ENCODE assay signal across 8 mouse cellular contexts in the genomic region with DNA sequence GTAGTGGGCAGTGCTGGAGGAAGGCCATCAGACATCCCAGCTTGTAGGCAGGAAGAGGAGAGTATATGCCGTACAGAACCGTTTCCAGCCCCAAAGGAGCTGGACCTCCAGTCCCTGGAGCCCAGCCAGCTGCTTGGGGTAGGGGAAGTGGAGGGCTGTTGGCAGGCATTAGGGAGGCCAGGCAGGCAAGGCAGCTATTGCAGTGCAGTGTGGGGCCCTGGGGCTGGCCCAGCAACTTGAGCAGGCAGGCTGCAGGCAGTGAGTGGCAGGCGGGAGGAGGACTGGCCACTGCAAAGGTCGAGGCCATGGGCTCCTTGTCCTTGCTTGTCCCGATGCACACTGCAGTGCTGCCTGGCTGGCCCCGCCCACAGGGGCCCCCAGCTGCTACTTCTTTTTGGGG. TPM values are rescaled to one million over a fixed set of nuclear protein-coding genes. Genes with fewer than 3 reads are reported as not detected.
A peak's percentile ranks its signal among the peaks of the same experiment; 100 is the strongest.
DNase-seq lines count a peak whose midpoint lies in the region; ATAC-seq lines count a peak whose summit lies in the region.

No protein-coding gene starts in this region.

- no peak overlapping the region for H3K27ac ChIP-seq in hindbrain, embryonic 13.5 days
- H3K27ac ChIP-seq in hindbrain, embryonic 12.5 days = no peak overlapping the region
- peak overlapping the region; percentile 12; the same call in 1 of the 2 replicates for H3K27ac ChIP-seq in embryonic facial prominence, embryonic 13.5 days
- H3K27ac ChIP-seq in midbrain, embryonic 13.5 days = no peak overlapping the region

- no peak overlapping the region for H3K4me2 ChIP-seq in hindbrain, embryonic 13.5 days
- no peak overlapping the region for H3K4me2 ChIP-seq in hindbrain, embryonic 12.5 days (replicated peaks)
- H3K4me2 ChIP-seq in embryonic facial prominence, embryonic 13.5 days = peak overlapping the region; percentile 12; the same call in 1 of the 2 replicates
- H3K4me2 ChIP-seq in midbrain, embryonic 13.5 days (replicated peaks) = no peak overlapping the region

- peaks cover 14% of the 10 kb centered on the region; the same call in 1 of the 2 replicates for H3K4me1 ChIP-seq in hindbrain, embryonic 13.5 days (replicated peaks)
- no peaks in the 10 kb centered on the region; the same call in 1 of the 2 replicates for H3K4me1 ChIP-seq in hindbrain, embryonic 12.5 days
- H3K4me1 ChIP-seq in embryonic facial prominence, embryonic 13.5 days = peaks cover 19% of the 10 kb centered on the region
- peaks cover 7% of the 10 kb centered on the region; the same call in 1 of the 2 replicates for H3K4me1 ChIP-seq in midbrain, embryonic 13.5 days (replicated peaks)

- H3K4me3 ChIP-seq in hindbrain, embryonic 13.5 days = no peak overlapping the region
- H3K4me3 ChIP-seq in hindbrain, embryonic 12.5 days = no peak overlapping the region
- H3K4me3 ChIP-seq in embryonic facial prominence, embryonic 13.5 days = no peak overlapping the region
- no peak overlapping the region for H3K4me3 ChIP-seq in midbrain, embryonic 13.5 days (replicated peaks)

- WGBS in hindbrain, embryonic 13.5 days = 33% methylated on average over 6 of the region's 6 CpGs
- 33% methylated on average over 6 of the region's 6 CpGs for WGBS in hindbrain, embryonic 12.5 days
- WGBS in embryonic facial prominence, embryonic 13.5 days = 17% methylated on average over 6 of the region's 6 CpGs
- WGBS in midbrain, embryonic 13.5 days = 32% methylated on average over 6 of the region's 6 CpGs

- peak; percentile 37 to 46 for DNase-seq in adrenal gland, adult 18-20 months (ENCODE audit: low spot score in 2 of 2)
- peak; percentile 62 for DNase-seq in kidney, adult 11 months
- no peak for DNase-seq in thymus, postnatal 14 days
- no peak for DNase-seq in spleen, adult 12 weeks (ENCODE audit: low spot score)

- no peaks in the 10 kb centered on the region for H3K36me3 ChIP-seq in hindbrain, embryonic 13.5 days
- H3K36me3 ChIP-seq in hindbrain, embryonic 12.5 days = no peaks in the 10 kb centered on the region
- H3K36me3 ChIP-seq in embryonic facial prominence, embryonic 13.5 days = peaks cover 7% of the 10 kb centered on the region
- H3K36me3 ChIP-seq in midbrain, embryonic 13.5 days = no peaks in the 10 kb centered on the region

- no peaks in the 10 kb centered on the region for H3K27me3 ChIP-seq in hindbrain, embryonic 13.5 days
- no peaks in the 10 kb centered on the region for H3K27me3 ChIP-seq in hindbrain, embryonic 12.5 days
- H3K27me3 ChIP-seq in embryonic facial prominence, embryonic 13.5 days = no peaks in the 10 kb centered on the region
- no peaks in the 10 kb centered on the region for H3K27me3 ChIP-seq in midbrain, embryonic 13.5 days

- H3K9me3 ChIP-seq in hindbrain, embryonic 13.5 days = no peaks in the 10 kb centered on the region
- no peaks in the 10 kb centered on the region for H3K9me3 ChIP-seq in hindbrain, embryonic 12.5 days (replicated peaks)
- H3K9me3 ChIP-seq in embryonic facial prominence, embryonic 13.5 days = no peaks in the 10 kb centered on the region
- no peaks in the 10 kb centered on the region for H3K9me3 ChIP-seq in midbrain, embryonic 13.5 days

- peak; percentile 36; the same call in 1 of the 2 replicates for ATAC-seq in hindbrain, embryonic 13.5 days (ENCODE audit: low FRiP score)
- ATAC-seq in hindbrain, embryonic 12.5 days (ENCODE audit: low FRiP score) = no peak
- ATAC-seq in embryonic facial prominence, embryonic 13.5 days (ENCODE audit: insufficient number of reproducible peaks, insufficient read depth, low FRiP score, low TSS enrichment, low read depth) = 0 out of 2 replicates have a peak, but pooled peaks have one; percentile 54
- peak; percentile 62; the same call in 1 of the 2 replicates for ATAC-seq in midbrain, embryonic 13.5 days

- peak overlapping the region; percentile 13; the same call in 1 of the 2 replicates for H3K9ac ChIP-seq in hindbrain, embryonic 13.5 days
- no peak overlapping the region for H3K9ac ChIP-seq in hindbrain, embryonic 12.5 days
- H3K9ac ChIP-seq in embryonic facial prominence, embryonic 13.5 days = 0 out of 2 replicates have a peak overlapping the region, but pooled peaks have one; percentile 32
- H3K9ac ChIP-seq in midbrain, embryonic 13.5 days (replicated peaks) = no peak overlapping the region

RNA-seq across cellular contexts. Expression of a gene that starts 52.1 kb away (rescaled TPM):
- polyA plus RNA-seq in hindbrain, embryonic 13.5 days (2015; fragmentation: Nextera tagmentation; extraction: Ambion mirVana) = 1.6 and 2.1 TPM in 2 replicates
- polyA plus RNA-seq in hindbrain, embryonic 12.5 days (2016; fragmentation: Nextera tagmentation; extraction: Ambion mirVana) = 3.0 and 3.6 TPM in 2 replicates
- total RNA-seq in adrenal gland, adult 18-20 months (2021) = 10 to 100 TPM in 1 of 2 experiments, 1 to 10 TPM in 1; 8.6 to 11.9 TPM
- 5.7 and 6.5 TPM in 2 replicates for polyA plus RNA-seq in embryonic facial prominence, embryonic 13.5 days (2015; fragmentation: Nextera tagmentation; extraction: Ambion mirVana)
- polyA plus RNA-seq in midbrain, embryonic 13.5 days (2015; fragmentation: Nextera tagmentation; extraction: Ambion mirVana) = 0.78 and 1.4 TPM in 2 replicates

Comparison
In these comparisons a context has a peak if more than half of its experiments do, and no peak if none do; other contexts are left out.
1. H3K9ac ChIP-seq: peak in hindbrain, embryonic 13.5 days (single experiment) and embryonic facial prominence, embryonic 13.5 days (single experiment); none in hindbrain, embryonic 12.5 days (single experiment) and midbrain, embryonic 13.5 days (single experiment).
2. DNase-seq: peak in adrenal gland, adult 18-20 months (2 of 2) and kidney, adult 11 months (single experiment); none in thymus, postnatal 14 days (single experiment) and spleen, adult 12 weeks (single experiment).